ENCODE assay signal across 9 mouse cellular contexts in genomic region chr17:25189091-25189490, GRCm38 (mm10). TPM values are rescaled to one million over a fixed set of nuclear protein-coding genes. Genes with fewer than 3 reads are reported as not detected.
DNase-seq lines count a peak whose midpoint lies in the region; ATAC-seq and TF ChIP-seq lines count a peak whose summit lies in the region.
"Had no signal": no experiment of that assay in that cellular context is flagged by ENCODE, and none has a peak within 500 bp of the region (broad histone marks: within the 10 kb centered on the region; RNA-seq: fewer than 3 reads in every experiment).

No protein-coding gene starts in this region.

- TF ChIP-seq CTCF in heart, postnatal 0 days (IDR thresholded peaks at IDR 0.05; ENCODE audit: low read depth) = no peak

- peaks cover 32% of the 10 kb centered on the region for H3K36me3 ChIP-seq in heart, embryonic 14.5 days (ENCODE audit: control insufficient read depth, insufficient read depth, low read length)
- peaks cover 9% of the 10 kb centered on the region; the same call in 1 of the 2 replicates for H3K36me3 ChIP-seq in ES-E14 (ENCODE audit: control insufficient read depth, insufficient read depth, low read length, poor library complexity, severe bottlenecking)
- peaks cover 23% of the 10 kb centered on the region; the same call in 1 of the 2 replicates for H3K36me3 ChIP-seq in heart, postnatal 0 days (replicated peaks; ENCODE audit: control insufficient read depth, insufficient read depth, low read length)
- H3K36me3 ChIP-seq in midbrain, embryonic 11.5 days (ENCODE audit: control insufficient read depth, insufficient read depth, low read length) = no peaks in the 10 kb centered on the region

- intact Hi-C loops in gastrocnemius, postnatal 36 days (cut with DNase I) = loop anchor here (5.0 kb wide), 1 partner anchor 83 kb away; the partner anchor contains the start of gene Ube2i

- H3K4me3 ChIP-seq in heart, embryonic 14.5 days (ENCODE audit: control insufficient read depth in 1 of 2, insufficient read depth in 1 of 2, low read depth in 1 of 2, low read length in 2 of 2) = peak overlapping the region; percentile 79 to 99
- peak overlapping the region; percentile 90 to 92 for H3K4me3 ChIP-seq in ES-E14 (ENCODE audit: insufficient read depth in 1 of 2, low read depth in 1 of 2, low read length in 2 of 2, poor library complexity in 1 of 2, severe bottlenecking in 1 of 2)
- H3K4me3 ChIP-seq in heart, postnatal 0 days (ENCODE audit: low read depth, low read length) = peak overlapping the region; percentile 75
- peak overlapping the region; percentile 98 for H3K4me3 ChIP-seq in midbrain, embryonic 11.5 days (ENCODE audit: low read depth, low read length)

- WGBS in heart, embryonic 14.5 days = 2% methylated on average over 15 of the region's 16 CpGs
- 2% methylated on average over 16 of the region's 16 CpGs for WGBS in heart, postnatal 0 days
- WGBS in midbrain, embryonic 11.5 days = 8% methylated on average over 16 of the region's 16 CpGs

- no peaks in the 10 kb centered on the region for H3K9me3 ChIP-seq in heart, embryonic 14.5 days (ENCODE audit: control insufficient read depth, low read length)
- H3K9me3 ChIP-seq in ES-E14 (ENCODE audit: control insufficient read depth, insufficient read depth, low read depth, low read length) = no peaks in the 10 kb centered on the region
- H3K9me3 ChIP-seq in heart, postnatal 0 days (replicated peaks; ENCODE audit: control insufficient read depth, low read length) = no peaks in the 10 kb centered on the region
- H3K9me3 ChIP-seq in midbrain, embryonic 11.5 days (ENCODE audit: control insufficient read depth, low read length) = no peaks in the 10 kb centered on the region

- peaks cover 9 to 27% of the 10 kb centered on the region in 2 experiments for H3K4me1 ChIP-seq in heart, embryonic 14.5 days (ENCODE audit: control insufficient read depth in 2 of 2, insufficient read depth in 2 of 2, low read length in 2 of 2)
- H3K4me1 ChIP-seq in ES-E14 (ENCODE audit: control insufficient read depth in 2 of 2, insufficient read depth in 2 of 2, low read length in 2 of 2, poor library complexity in 1 of 2) = peaks cover 0 to 2% of the 10 kb centered on the region in 2 experiments; a peak in 1 of 4 replicates
- H3K4me1 ChIP-seq in heart, postnatal 0 days (ENCODE audit: control insufficient read depth, insufficient read depth) = peaks cover 18% of the 10 kb centered on the region
- H3K4me1 ChIP-seq in midbrain, embryonic 11.5 days (ENCODE audit: control insufficient read depth, insufficient read depth, low read length) = peaks cover 21% of the 10 kb centered on the region

- no peak for TF ChIP-seq EP300 in heart, postnatal 0 days (IDR thresholded peaks at IDR 0.05; ENCODE audit: low read depth)

- no peak for ATAC-seq in heart, embryonic 14.5 days (ENCODE audit: insufficient number of reproducible peaks, insufficient read depth, low FRiP score, low read depth)
- ATAC-seq in heart, postnatal 0 days (ENCODE audit: insufficient read depth, low read depth) = no peak
- ATAC-seq in midbrain, embryonic 11.5 days (ENCODE audit: low FRiP score) = no peak; the same call in 1 of the 2 replicates
- ATAC-seq in frontal cortex, adult (ENCODE audit: low TSS enrichment) = no peak

- peak overlapping the region; percentile 84 for H3K4me2 ChIP-seq in heart, embryonic 14.5 days (ENCODE audit: low read length)
- peak overlapping the region; percentile 80 for H3K4me2 ChIP-seq in heart, postnatal 0 days (ENCODE audit: low read depth, low read length)
- H3K4me2 ChIP-seq in midbrain, embryonic 11.5 days = peak overlapping the region; percentile 80

- peak overlapping the region; percentile 88 for H3K9ac ChIP-seq in heart, embryonic 14.5 days (ENCODE audit: low read length)
- H3K9ac ChIP-seq in ES-E14 (ENCODE audit: insufficient read depth, low read depth, low read length, poor library complexity, severe bottlenecking) = peak overlapping the region; percentile 88
- H3K9ac ChIP-seq in heart, postnatal 0 days (replicated peaks; ENCODE audit: low read depth, low read length) = peak overlapping the region; percentile 81
- H3K9ac ChIP-seq in midbrain, embryonic 11.5 days (ENCODE audit: low read length) = peak overlapping the region; percentile 86

- H3K27me3 ChIP-seq in heart, embryonic 14.5 days (ENCODE audit: control insufficient read depth, insufficient read depth, low read length) = no peaks in the 10 kb centered on the region
- no peaks in the 10 kb centered on the region for H3K27me3 ChIP-seq in heart, postnatal 0 days (ENCODE audit: control insufficient read depth, insufficient read depth, low read length)
- no peaks in the 10 kb centered on the region for H3K27me3 ChIP-seq in midbrain, embryonic 11.5 days (ENCODE audit: control insufficient read depth, insufficient read depth, low read length)

- in situ Hi-C loops in ES-E14 (cut with MboI; ENCODE audit: low sequenced_read_pairs in 2 of 2, unreplicated experiment in 2 of 2) = no loop called here

- DNase-seq in heart, postnatal 4 days = no peak
- DNase-seq in ES-E14 (ENCODE audit: low read depth, low spot score) = no peak
- no peak for DNase-seq in heart, postnatal 0 days (ENCODE audit: low spot score)
- no peak for DNase-seq in midbrain, embryonic 11.5 days (ENCODE audit: low spot score, missing footprints)
- no peak for DNase-seq in gastrocnemius, postnatal 36 days
- no peak for DNase-seq in cerebellum, adult 11 months

- H3K27ac ChIP-seq in heart, embryonic 14.5 days (replicated peaks in 1 of 2; ENCODE audit: control insufficient read depth in 1 of 2, insufficient read depth in 1 of 2, low read depth in 2 of 2, low read length in 2 of 2) = peak overlapping the region in 1 of 2 experiments; percentile 83; a peak in 1 of 4 replicates
- H3K27ac ChIP-seq in ES-E14 (ENCODE audit: insufficient read depth, low read depth, low read length, poor library complexity, severe bottlenecking) = no peak overlapping the region
- no peak overlapping the region for H3K27ac ChIP-seq in heart, postnatal 0 days (ENCODE audit: low read depth)
- no peak overlapping the region for H3K27ac ChIP-seq in midbrain, embryonic 11.5 days (ENCODE audit: low read depth, low read length)

TF ChIP-seq in ES-E14, 5 proteins besides CTCF, POLR2A, EP300 and RAD21:
- TF ChIP-seq MAFK (IDR thresholded peaks at IDR 0.05; ENCODE audit: insufficient read depth, low read depth, low read length) = no peak
- no peak for TF ChIP-seq CHD2 (IDR thresholded peaks at IDR 0.05; ENCODE audit: low read depth, low read length)
- TF ChIP-seq HCFC1 (IDR thresholded peaks at IDR 0.05; ENCODE audit: borderline replicate concordance, insufficient read depth, low read length) = no peak
- no peak for TF ChIP-seq ZNF384 (IDR thresholded peaks at IDR 0.05; ENCODE audit: low read depth, low read length)
- no peak for TF ChIP-seq ZC3H11A (IDR thresholded peaks at IDR 0.05; ENCODE audit: borderline replicate concordance, low read depth, low read length)

RNA-seq across cellular contexts. Expression of gene Unkl, which starts 0.9 kb away (rescaled TPM):
- polyA plus RNA-seq in heart, embryonic 14.5 days (2014; fragmentation: Nextera tagmentation; extraction: Ambion mirVana) = 2.2 and 2.7 TPM in 2 replicates
- total RNA-seq in heart, postnatal 4 days (2021) = 10 to 100 TPM in 1 of 2 experiments, 1 to 10 TPM in 1; 8.5 to 10.4 TPM
- 12.4 and 14.8 TPM in 2 replicates for total RNA-seq in ES-E14 (2012; rRNA removed)
- total RNA-seq in heart, postnatal 0 days (2014; rRNA removed; ENCODE audit: low replicate concordance) = 3.2 and 4.8 TPM in 2 replicates
- polyA plus RNA-seq in heart, postnatal 0 days (2015; fragmentation: Nextera tagmentation; extraction: Ambion mirVana) = 2.8 and 3.0 TPM in 2 replicates
- 4.2 and 6.4 TPM in 2 replicates for polyA plus RNA-seq in midbrain, embryonic 11.5 days (2014; fragmentation: Nextera tagmentation; extraction: Ambion mirVana)
- total RNA-seq in gastrocnemius, postnatal 36 days (2021) = 1 to 10 TPM; 4.9 to 5.6 TPM

RNA-seq across cellular contexts. Expression of gene BC003965, which starts 4.7 kb away (rescaled TPM):
- 22.5 and 25.1 TPM in 2 replicates for polyA plus RNA-seq in heart, embryonic 14.5 days (2014; fragmentation: Nextera tagmentation; extraction: Ambion mirVana)
- 10 to 100 TPM; 14.4 to 17.5 TPM for total RNA-seq in heart, postnatal 4 days (2021)
- total RNA-seq in ES-E14 (2012; rRNA removed) = 22.8 and 25.5 TPM in 2 replicates
- 15.3 and 17.3 TPM in 2 replicates for total RNA-seq in heart, postnatal 0 days (2014; rRNA removed; ENCODE audit: low replicate concordance)
- polyA plus RNA-seq in heart, postnatal 0 days (2015; fragmentation: Nextera tagmentation; extraction: Ambion mirVana) = 24.6 and 26.5 TPM in 2 replicates
- polyA plus RNA-seq in midbrain, embryonic 11.5 days (2014; fragmentation: Nextera tagmentation; extraction: Ambion mirVana) = 34.4 TPM in 2 replicates
- total RNA-seq in gastrocnemius, postnatal 36 days (2021) = 10 to 100 TPM; 12.3 to 13.8 TPM

RNA-seq across cellular contexts. Expression of gene Gm38655, which starts 13.8 kb away (rescaled TPM):
- not detected in 2 replicates for polyA plus RNA-seq in heart, embryonic 14.5 days (2014; fragmentation: Nextera tagmentation; extraction: Ambion mirVana)
- total RNA-seq in heart, postnatal 4 days (2021) = not detected
- total RNA-seq in ES-E14 (2012; rRNA removed) = not detected in 2 replicates
- not detected in 2 replicates for total RNA-seq in heart, postnatal 0 days (2014; rRNA removed; ENCODE audit: low replicate concordance)
- not detected in 2 replicates for polyA plus RNA-seq in heart, postnatal 0 days (2015; fragmentation: Nextera tagmentation; extraction: Ambion mirVana)
- not detected in 2 replicates for polyA plus RNA-seq in midbrain, embryonic 11.5 days (2014; fragmentation: Nextera tagmentation; extraction: Ambion mirVana)
- total RNA-seq in gastrocnemius, postnatal 36 days (2021) = not detected
- total RNA-seq: gastrocnemius, postnatal 10 days had no signal

RNA-seq across cellular contexts. Expression of gene Ccdc154, which starts 26.8 kb away (rescaled TPM):
- polyA plus RNA-seq in heart, embryonic 14.5 days (2014; fragmentation: Nextera tagmentation; extraction: Ambion mirVana) = not detected in 2 replicates
- not detected for total RNA-seq in heart, postnatal 4 days (2021)
- total RNA-seq in ES-E14 (2012; rRNA removed) = 0.18 and 0.32 TPM in 2 replicates
- total RNA-seq in heart, postnatal 0 days (2014; rRNA removed; ENCODE audit: low replicate concordance) = not detected in 2 replicates
- polyA plus RNA-seq in heart, postnatal 0 days (2015; fragmentation: Nextera tagmentation; extraction: Ambion mirVana) = not detected in 2 replicates
- polyA plus RNA-seq in midbrain, embryonic 11.5 days (2014; fragmentation: Nextera tagmentation; extraction: Ambion mirVana) = not detected in 2 replicates
- total RNA-seq in gastrocnemius, postnatal 36 days (2021) = not detected

RNA-seq across cellular contexts. Expression of gene Gnptg, which starts 50.8 kb away (rescaled TPM):
- polyA plus RNA-seq in heart, embryonic 14.5 days (2014; fragmentation: Nextera tagmentation; extraction: Ambion mirVana) = 23.8 and 25.9 TPM in 2 replicates
- 10 to 100 TPM; 11.2 to 14.9 TPM for total RNA-seq in heart, postnatal 4 days (2021)
- total RNA-seq in ES-E14 (2012; rRNA removed) = 17.3 and 28.5 TPM in 2 replicates
- 20.4 and 24.2 TPM in 2 replicates for total RNA-seq in heart, postnatal 0 days (2014; rRNA removed; ENCODE audit: low replicate concordance)
- 21.0 and 22.7 TPM in 2 replicates for polyA plus RNA-seq in heart, postnatal 0 days (2015; fragmentation: Nextera tagmentation; extraction: Ambion mirVana)
- 59.5 and 63.2 TPM in 2 replicates for polyA plus RNA-seq in midbrain, embryonic 11.5 days (2014; fragmentation: Nextera tagmentation; extraction: Ambion mirVana)
- 10 to 100 TPM; 13.8 to 14.1 TPM for total RNA-seq in gastrocnemius, postnatal 36 days (2021)
